Mouse (Mus musculus) neutrophil, adult 5-6 weeks (primary cell): ENCODE measurements at regions not wholly inside any gene's neighbourhood (a gene's known extent, or its start where the extent isn't known, plus 50 kb on each side); places are given as distances from the start of the nearest gene placed in this dataset.
"Not testable (repeated sequence)": the region's sequence is repeated elsewhere in the genome, so short reads cannot be mapped to it uniquely, and the experiment has no call there.

Source experiments
- ATAC-seq: fragments of 151-379, 151-347 bp; 2 replicates; pipeline ENCODE4 v1.8.0; 2017; ENCODE audit warnings: mild to moderate bottlenecking, moderate TSS enrichment; ENCODE audit not compliant: insufficient number of reproducible peaks, poor library complexity, low FRiP score, severe bottlenecking; ENCODE audit errors: extremely low read depth

DNA sequence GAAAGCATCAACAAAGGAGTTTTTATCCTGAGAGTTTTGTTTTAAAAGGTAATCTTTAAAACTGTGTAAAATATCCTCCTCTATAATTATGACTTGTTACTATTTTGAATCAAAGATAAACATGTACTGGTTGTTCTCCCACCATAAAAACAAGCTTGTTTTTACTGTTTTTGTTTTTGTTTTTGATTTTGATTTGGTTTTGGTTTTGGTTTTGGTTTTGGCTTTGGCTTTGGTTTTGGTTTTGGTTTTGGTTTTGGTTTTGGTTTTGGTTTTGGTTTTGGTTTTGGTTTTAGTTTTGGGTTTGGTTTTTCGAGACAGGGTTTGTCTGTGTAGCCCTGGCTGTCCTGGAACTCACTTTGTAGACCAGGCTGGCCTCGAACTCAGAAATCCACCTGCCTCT, 120.9 kb upstream of the Slc13a1 start:
- not testable (repeated sequence) for ATAC-seq

DNA sequence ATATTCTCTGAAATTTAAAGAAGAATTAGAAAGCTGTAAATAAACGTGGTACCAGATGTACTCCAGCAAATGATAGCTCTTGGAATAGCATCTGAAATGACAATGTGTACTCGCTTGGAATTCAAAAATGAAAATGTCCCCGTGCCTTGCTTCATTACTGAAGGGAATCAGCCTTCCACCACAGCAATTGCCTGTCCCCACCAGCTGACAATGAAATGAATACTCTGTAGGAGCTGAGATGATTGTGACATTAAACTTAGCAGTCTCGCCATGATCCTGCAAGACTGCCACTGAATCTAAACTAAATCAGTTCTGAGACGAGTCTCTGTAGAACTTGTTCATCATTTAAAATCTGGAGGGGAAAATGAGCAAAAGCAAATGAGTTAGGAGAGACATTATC, 104.9 kb upstream of the Slc13a1 start:
- no peak for ATAC-seq

DNA sequence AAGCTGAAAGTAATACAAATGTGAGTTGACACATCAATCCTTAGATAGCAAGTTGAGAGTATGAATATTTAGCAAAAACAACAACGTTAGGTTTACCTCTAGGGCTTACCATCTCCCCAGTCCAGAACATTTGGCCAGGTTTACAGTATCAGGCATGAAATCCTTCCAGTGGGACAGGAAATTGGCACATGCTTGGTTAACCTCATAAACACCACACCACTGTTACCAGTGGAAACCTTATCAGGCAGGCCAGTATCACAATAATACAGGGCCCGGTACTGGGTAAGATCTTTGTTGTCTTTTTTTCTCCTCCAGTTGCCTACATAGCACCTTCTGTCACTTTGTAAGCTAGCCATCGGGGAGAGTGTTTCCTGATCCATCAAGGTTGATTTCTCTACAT, 101.7 kb upstream of the Slc13a1 start:
- ATAC-seq, result no peak

DNA sequence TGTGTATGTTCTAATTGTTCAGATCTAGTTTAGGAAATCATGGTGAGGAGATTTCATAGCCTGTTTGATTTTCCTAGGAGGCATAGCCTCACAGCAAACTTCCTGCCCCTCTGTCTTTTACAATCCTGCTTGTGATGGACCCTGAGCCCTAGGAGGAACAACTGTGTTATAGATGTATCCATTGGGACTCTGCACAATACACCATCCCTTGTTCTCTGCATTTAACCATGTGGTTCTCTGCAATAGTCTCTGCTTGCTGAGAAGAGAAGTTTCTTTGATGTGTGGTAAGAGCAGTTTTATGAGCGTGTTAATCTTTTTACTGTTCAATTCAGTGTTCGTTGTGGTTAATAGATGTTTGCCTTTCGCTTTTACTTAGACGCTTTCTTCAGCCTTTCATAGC, 95.9 kb upstream of the Slc13a1 start:
- ATAC-seq, result no peak

DNA sequence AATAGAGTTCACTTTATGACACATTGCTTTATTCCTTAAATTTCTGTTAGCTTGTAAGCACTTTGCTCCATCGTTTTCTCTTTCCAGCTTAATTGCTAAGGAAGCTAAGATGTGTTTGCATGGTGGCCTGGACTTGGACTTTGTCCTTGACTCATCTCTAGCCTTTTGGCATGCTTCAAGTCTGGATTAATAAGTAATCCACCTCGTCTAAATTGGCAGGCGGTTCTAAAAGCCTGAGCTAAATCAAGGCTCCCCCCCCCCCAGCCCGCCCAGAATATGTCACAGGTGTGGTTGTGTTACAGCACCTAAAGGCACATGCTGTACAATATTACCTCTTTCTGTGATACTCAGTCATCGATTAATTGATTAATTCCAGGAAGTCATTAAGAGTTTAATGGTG, 94.7 kb upstream of the Slc13a1 start:
- no peak for ATAC-seq

DNA sequence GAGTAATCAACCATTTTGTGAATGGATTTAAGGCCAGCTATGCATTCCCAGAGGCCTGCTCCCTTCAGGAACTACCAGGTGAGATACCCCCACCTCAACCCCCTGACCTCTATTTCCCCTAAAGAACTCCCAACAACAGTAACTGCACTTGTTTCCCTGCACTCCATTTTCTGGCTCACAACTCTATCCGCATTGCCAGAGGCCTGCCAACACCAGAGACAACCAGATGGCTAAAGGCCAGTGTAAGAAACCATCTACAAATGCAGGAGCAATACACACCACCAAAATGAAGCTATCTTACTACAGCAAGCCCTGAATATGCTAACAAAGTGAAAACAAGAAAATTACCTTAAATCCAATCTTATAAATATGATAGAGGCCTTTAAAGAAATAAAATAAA, 77.7 kb upstream of the Slc13a1 start:
- ATAC-seq, result no peak

DNA sequence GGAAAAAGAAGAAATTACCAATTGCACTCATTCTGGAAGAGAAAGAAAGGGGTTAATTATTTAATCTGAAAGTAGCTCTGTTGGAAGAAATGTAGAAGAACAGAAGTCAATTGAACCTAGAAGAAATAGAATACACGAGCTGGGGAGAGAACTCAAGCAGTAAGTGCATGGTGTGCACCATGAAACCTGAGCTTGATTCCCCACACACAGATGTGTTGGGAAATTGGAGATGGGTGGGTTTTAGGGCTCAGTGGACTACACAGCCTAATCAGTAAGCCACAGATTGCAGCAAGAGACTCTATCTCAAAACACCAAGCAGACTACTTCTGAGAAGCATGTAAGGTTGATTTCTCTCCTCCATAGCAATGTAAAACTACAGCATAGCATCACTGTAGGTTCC, 70.6 kb upstream of the Slc13a1 start:
- no peak for ATAC-seq

DNA sequence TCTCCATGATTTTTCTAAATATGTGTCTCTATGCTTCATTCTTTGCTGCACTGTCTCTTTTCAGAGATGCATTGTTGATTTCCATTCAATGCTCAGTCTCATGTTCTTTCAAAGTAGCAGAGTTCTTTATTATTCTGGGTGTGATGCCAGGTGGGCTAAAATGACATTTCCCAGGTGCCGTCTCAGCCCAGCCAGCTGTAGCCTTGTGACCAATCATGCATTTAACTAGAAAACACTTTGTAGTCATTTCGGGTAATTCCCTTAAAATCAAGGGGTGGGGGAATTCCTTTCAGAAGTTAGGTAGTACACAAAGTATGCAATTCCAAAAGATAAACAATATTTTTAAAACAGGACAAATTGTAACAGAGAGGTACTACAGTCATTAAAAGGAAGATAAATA, 70.2 kb upstream of the Slc13a1 start:
- no peak for ATAC-seq

DNA sequence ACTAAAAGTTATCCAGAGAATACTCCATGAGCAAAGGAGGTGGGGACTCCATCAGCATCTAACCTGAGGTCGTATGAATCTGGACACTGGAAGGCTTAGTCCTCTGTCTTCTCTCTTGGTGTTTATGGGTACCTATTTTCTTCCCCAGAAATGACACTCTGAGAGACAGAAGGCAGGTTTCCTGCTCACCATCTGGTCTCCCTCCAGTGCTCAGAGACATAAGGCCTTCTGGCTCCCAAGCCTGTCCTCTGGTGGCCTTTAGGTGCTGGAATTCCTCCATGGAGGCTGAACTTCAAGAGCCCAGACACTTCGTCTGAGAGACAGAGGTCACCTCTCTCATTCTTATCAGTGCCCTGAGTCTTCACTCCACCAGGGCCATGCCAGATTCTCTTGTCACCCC, 65.7 kb upstream of the Slc13a1 start:
- no peak for ATAC-seq

DNA sequence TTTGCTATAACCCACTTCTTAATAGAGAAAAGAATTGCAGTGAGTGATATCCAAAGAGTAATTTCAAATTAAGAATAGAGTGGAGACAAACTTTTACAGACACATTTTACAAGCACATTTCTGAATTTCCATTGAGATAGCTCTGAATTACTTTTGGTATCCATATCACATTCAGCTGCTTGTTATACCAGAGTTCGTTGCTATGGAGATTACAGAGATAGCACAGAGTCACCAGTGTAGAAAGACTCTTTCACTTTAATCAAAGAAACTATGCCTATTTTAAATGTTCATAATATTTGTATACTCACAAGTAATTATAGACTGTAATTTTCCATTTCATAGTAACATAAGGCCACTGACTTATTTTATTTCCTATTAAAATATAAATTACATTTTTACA, 52.7 kb upstream of the Slc13a1 start:
- ATAC-seq, result no peak

DNA sequence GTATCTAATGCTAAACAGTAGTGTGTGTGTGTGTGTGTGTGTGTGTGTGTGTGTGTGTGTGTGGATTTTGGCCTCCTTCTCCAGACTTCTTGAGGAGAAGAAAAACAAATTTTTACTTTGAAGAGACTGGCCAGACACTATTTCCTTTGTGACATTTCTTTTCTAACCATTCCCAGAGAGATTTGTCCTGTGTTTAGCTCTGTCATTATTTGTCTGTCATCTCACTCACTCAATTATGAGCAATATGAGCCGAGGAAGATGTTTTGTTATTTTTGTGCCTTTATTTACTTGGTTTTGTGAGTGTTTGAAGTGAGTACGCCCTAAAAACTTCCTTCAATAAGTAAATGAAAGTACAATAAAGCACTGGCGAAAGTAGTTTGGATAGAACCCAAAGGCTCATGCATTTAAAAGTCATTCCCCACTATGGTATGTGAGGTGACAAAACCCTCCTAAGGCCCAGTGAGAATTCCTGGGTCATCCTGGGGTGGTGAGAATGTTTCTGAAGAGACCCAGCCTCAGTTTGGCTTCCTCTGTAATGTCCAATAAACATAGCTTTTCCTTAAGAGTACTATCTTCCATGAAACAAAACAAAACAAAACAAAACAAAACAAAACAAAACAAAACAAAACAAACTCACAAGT, 52.1 kb upstream of the Slc13a1 start:
- no peak for ATAC-seq
